Mouse (Mus musculus) spleen, adult 2 months (tissue): ENCODE results near the gene Fgf9.

Experiments
- CTCF ChIP-seq: fragments of 200-500 bp; IDR thresholded peaks from 2 replicates; pipeline ENCODE4 v1.5.1; 2011; ENCODE audit warnings: mild to moderate bottlenecking, inconsistent platforms; ENCODE audit not compliant: insufficient read depth, insufficient read length, insufficient replicate concordance; ENCODE audit errors: extremely low read depth
- POLR2A ChIP-seq: fragments of 200-500 bp; IDR thresholded peaks from 2 replicates; pipeline ENCODE4 v1.6.1; 2011; ENCODE audit warnings: low read depth, low read length, inconsistent platforms

DNA sequence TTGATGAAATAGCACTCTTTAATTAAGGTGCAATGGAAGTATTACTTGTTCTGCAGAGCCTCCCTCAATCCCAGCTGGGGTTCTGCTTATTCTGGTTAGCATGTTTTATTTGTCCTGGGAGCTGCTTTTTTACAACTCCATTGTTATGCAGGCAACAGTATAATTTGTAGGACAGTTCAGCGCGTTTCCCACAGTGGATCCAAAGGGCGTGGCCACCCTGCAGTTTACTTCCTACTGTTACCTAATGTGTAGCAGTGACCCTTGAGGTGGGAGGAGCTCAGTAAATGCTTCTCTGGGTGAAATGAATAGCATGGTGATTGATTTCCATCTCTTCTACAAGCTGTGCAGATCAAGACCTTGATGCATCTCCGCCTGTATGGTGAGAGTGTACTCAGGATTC lies 17.0 kb downstream of the Fgf9 start:
- TF ChIP-seq CTCF, result no peak
- TF ChIP-seq POLR2A, result no peak
